Mouse (Mus musculus) C2C12 (cell line): ENCODE measurements around the gene Dmac1.

Source experiments
- CEBPB ChIP-seq: IDR thresholded peaks from one replicate; pipeline ENCODE4 v1.6.1; 2011; ENCODE audit warnings: low read depth, mild to moderate bottlenecking, control low read depth, moderate library complexity
- CTCF ChIP-seq: IDR thresholded peaks from one replicate; pipeline ENCODE4 v1.5.1; 2011; ENCODE audit not compliant: control insufficient read depth, insufficient read depth, insufficient read length
- FOSL1 ChIP-seq: IDR thresholded peaks from one replicate; pipeline ENCODE4 v1.8.0; 2011; ENCODE audit warnings: mild to moderate bottlenecking, low read length; ENCODE audit not compliant: poor library complexity, insufficient read depth, severe bottlenecking
- MAX ChIP-seq: IDR thresholded peaks from one replicate; pipeline ENCODE4 v1.6.1; 2011; ENCODE audit warnings: mild to moderate bottlenecking, control low read depth
- MYOD1 ChIP-seq: IDR thresholded peaks from one replicate; pipeline ENCODE4 v1.6.1; 2011; ENCODE audit warnings: low read depth; ENCODE audit not compliant: control insufficient read depth, insufficient read length
- MYOG ChIP-seq: IDR thresholded peaks from one replicate; pipeline ENCODE4 v1.6.1; 2011; ENCODE audit not compliant: control insufficient read depth, insufficient read length; ENCODE audit errors: extremely low read depth
- USF1 ChIP-seq: IDR thresholded peaks from one replicate; pipeline ENCODE4 v1.6.1; 2011; ENCODE audit warnings: low read depth, mild to moderate bottlenecking, control low read depth, moderate library complexity

GRCm38 (mm10) chr4:75311918-75312317 is 33.8 kb upstream of the Dmac1 start:
- TF ChIP-seq MYOG (no peak), USF1 (no peak), CTCF (no peak), CEBPB (no peak), FOSL1 (no peak), MAX (no peak), MYOD1 (no peak)
